In the genomic region with DNA sequence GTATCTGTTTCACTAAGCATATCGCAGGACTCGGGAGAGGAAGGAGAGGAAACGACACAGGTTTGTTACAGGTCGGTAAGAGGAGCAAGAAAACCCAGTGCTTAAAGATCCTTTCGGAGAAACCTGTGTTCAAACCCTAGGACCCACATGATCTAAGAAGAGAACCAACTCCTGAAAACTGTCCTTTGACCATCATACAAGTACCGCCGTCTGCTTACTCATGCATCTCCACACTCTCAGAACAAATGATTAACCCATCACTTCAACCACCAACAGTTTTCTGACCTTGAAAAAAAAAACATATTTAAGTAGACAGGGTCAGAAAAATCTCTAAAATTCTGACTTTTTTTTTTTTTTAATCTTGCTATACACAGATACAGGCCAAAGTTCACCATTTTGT, we compare ENCODE assay signal across 25 mouse cellular contexts.
"Had no signal": no experiment of that assay in that cellular context is flagged by ENCODE, and none has a peak within 500 bp of the region (broad histone marks: within the 10 kb centered on the region; RNA-seq: fewer than 3 reads in every experiment).

No protein-coding gene starts in this region.

- H3K27me3 ChIP-seq: heart, embryonic 12.5 days; hindbrain, embryonic 12.5 days; intestine, embryonic 15.5 days; limb, embryonic 12.5 days; liver, embryonic 13.5 days; liver, embryonic 15.5 days had no signal

- H3K9me3 ChIP-seq: heart, embryonic 10.5 days; heart, embryonic 12.5 days; hindbrain, embryonic 10.5 days; hindbrain, embryonic 12.5 days; intestine, embryonic 15.5 days; limb, embryonic 10.5 days; limb, embryonic 12.5 days; liver, embryonic 13.5 days; liver, embryonic 15.5 days had no signal

- DNase-seq: gastrocnemius, adult 2 months; gastrocnemius, postnatal 10 days; gastrocnemius, postnatal 25 days; heart, adult 18-20 months; heart, postnatal 10 days; heart, postnatal 4 days; liver; liver, embryonic 13.5 days; liver, postnatal 0 days had no signal

- H3K9ac ChIP-seq: heart, embryonic 12.5 days; hindbrain, embryonic 12.5 days; hindbrain, embryonic 14.5 days; intestine, embryonic 15.5 days; limb, embryonic 12.5 days; liver, embryonic 13.5 days; liver, embryonic 15.5 days; liver, postnatal 0 days had no signal

- ATAC-seq: forebrain, embryonic 16.5 days; hindbrain, embryonic 16.5 days; inflammation-experienced regulatory T-cells, adult 6 months; intestine, embryonic 15.5 days; intestine, postnatal 0 days; liver, postnatal 0 days had no signal

- H3K4me1 ChIP-seq: liver, embryonic 13.5 days; liver, embryonic 15.5 days had no signal

- H3K27ac ChIP-seq: gastrocnemius, adult 2 months; heart, embryonic 10.5 days; hindbrain, embryonic 10.5 days; hindbrain, embryonic 12.5 days; hindbrain, embryonic 14.5 days; intestine, embryonic 15.5 days; layer of hippocampus, adult 2 months; left cerebral cortex, adult 2 months; limb, embryonic 10.5 days; limb, embryonic 12.5 days; liver, embryonic 13.5 days; liver, embryonic 15.5 days had no signal

- H3K4me3 ChIP-seq: gastrocnemius, adult 2 months; heart, embryonic 10.5 days; heart, embryonic 12.5 days; hindbrain, embryonic 10.5 days; hindbrain, embryonic 12.5 days; intestine, embryonic 15.5 days; layer of hippocampus, adult 2 months; left cerebral cortex, adult 2 months; limb, embryonic 10.5 days; limb, embryonic 12.5 days; liver, embryonic 13.5 days; liver, embryonic 15.5 days had no signal

- H3K36me3 ChIP-seq: heart, embryonic 10.5 days; heart, embryonic 12.5 days; hindbrain, embryonic 10.5 days; hindbrain, embryonic 12.5 days; intestine, embryonic 15.5 days; limb, embryonic 10.5 days; limb, embryonic 12.5 days; liver, embryonic 13.5 days; liver, embryonic 15.5 days had no signal

- H3K4me2 ChIP-seq: heart, embryonic 12.5 days; hindbrain, embryonic 12.5 days; hindbrain, embryonic 14.5 days; intestine, embryonic 15.5 days; limb, embryonic 12.5 days; liver, embryonic 11.5 days; liver, embryonic 13.5 days; liver, embryonic 15.5 days had no signal
